Mouse (Mus musculus): Measurements from ENCODE around the gene Ppip5k1.

The Ppip5k1 gene

DNA sequence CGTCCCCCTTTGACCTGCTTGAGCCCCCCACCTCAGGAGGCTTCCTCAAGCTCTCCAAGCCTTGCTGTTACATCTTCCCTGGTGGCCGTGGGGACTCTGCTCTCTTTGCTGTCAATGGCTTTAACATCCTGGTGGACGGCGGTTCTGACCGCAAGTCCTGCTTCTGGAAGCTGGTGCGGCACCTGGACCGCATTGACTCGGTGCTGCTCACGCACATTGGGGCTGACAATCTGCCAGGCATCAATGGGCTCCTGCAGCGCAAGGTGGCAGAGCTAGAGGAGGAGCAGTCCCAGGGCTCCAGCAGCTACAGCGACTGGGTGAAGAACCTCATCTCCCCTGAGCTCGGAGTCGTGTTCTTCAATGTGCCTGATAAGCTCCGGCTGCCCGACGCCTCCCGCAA, 55.7 kb downstream of the Ppip5k1 start:
- DNase-seq (ENCODE audit: low read depth, low spot score) = no peak

GRCm38 (mm10) chr2:121298131-121298530, 57.1 kb downstream of the Ppip5k1 start:
- no peak for DNase-seq (ENCODE audit: low read depth, low spot score)

- no peak for DNase-seq (ENCODE audit: low read depth, low spot score)
These were observed 57.5 kb downstream of the Ppip5k1 start for GRCm38 (mm10) chr2:121297701-121298100.

GRCm38 (mm10) chr2:121296754-121297231, 58.4 kb downstream of the Ppip5k1 start:
- no peak for DNase-seq (ENCODE audit: low read depth, low spot score)

GRCm38 (mm10) chr2:121295608-121296571, 59.3 kb downstream of the Ppip5k1 start:
- DNase-seq (ENCODE audit: low read depth, low spot score) = peak; percentile 58

- DNase-seq (ENCODE audit: low read depth, low spot score) = no peak
These were observed 60.2 kb downstream of the Ppip5k1 start for GRCm38 (mm10) chr2:121294753-121295607.

GRCm38 (mm10) chr2:121294182-121294581, 61.0 kb downstream of the Ppip5k1 start:
- DNase-seq (ENCODE audit: low read depth, low spot score) = peak; percentile 23

- DNase-seq (ENCODE audit: low read depth, low spot score) = no peak
These were observed 62.7 kb downstream of the Ppip5k1 start for GRCm38 (mm10) chr2:121292316-121293013.

DNA sequence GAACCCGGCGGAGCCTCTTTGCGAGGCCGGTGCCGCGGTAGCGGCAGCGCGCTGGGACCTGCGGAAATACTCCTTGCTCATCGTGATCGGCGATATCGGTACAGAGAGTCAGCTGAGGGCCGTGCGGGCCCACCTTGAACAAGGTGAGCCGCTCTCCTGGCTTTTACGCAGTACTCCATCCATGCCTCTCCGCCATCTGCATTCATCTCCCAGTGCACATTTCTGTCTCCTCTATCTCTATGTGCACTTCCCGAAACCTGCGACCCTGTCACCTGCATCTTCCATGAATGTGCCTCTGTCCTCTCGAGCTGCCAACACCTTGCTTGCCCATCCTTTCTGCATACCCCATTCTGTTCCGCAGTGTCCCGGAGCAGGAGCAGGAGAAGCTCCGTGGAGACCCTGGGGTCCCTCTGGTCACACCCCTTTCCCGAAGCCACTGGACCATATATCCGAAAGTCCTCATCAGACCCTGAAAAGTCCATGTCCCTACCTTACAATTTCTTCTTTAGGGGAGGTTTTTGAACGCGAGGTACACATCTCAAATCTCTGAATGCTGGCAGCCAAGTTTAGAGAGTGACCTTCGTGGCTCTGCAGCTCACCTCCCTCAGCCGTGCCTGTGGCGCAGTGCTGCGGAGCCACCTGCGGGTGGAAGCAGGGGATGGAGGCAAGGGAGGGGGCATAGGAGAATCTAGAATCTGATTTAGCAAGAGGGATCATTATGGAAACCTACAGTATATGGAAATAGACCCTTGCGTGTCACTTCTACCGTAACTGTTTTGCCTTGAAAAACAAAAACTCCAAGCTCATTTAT, 65.3 kb downstream of the Ppip5k1 start:
- peak; percentile 46 for DNase-seq (ENCODE audit: low read depth, low spot score)

- peak; percentile 96 for DNase-seq (ENCODE audit: low read depth, low spot score)
These were observed 66.1 kb downstream of the Ppip5k1 start, which contains the start of gene Map1a for GRCm38 (mm10) chr2:121288901-121289729. Gene Map1a (plus strand): TSS chr2:121289600.

DNA sequence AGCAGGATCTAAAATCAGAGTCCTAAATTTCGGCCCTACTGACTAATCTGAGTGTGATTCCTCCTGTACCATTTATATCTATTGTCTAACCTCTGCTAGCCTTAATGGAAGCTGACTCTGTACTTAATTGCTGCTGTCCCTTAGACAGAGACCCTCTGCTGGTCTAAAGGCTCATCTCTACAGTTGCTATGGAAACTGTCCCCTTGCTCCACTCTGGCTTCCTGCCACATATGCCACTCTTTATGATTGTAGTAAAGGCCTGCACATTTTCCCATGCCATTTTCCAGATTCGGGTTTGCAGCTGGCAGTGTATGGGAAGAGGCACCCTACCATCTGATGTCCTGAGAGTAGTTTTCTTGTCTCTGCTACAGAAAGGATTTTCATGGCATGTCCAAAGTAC, 67.3 kb downstream of the Ppip5k1 start:
- DNase-seq (ENCODE audit: low read depth, low spot score) = no peak

DNA sequence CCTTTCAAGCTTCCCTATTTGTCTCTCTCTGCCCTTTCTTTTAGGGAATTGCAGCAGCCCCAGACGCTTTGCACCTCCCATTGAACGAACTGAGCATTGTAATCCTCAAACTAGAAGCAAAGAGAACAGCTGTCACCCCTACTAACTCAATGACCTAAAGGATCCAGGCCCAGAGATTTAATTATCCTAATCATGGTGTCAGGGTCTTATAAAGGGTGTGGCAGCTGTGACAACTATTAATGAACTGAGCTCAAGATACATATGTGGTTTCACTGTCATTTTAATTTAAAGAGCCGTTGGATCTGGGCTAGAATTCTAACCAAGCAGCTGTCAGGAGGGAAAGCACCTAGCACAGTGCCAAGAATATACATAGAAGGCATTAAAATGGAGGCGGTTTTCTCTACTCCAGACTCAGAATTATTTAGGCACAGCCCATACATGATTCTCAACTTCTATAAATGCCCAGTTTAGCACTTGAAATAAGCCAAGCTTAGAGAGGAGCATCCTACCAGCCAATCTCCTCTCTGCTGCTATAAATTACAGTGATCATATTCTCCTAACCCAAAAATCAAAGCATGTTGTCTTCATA, 83.2 kb downstream of the Ppip5k1 start:
- DNase-seq (ENCODE audit: low read depth, low spot score) = no peak

DNA sequence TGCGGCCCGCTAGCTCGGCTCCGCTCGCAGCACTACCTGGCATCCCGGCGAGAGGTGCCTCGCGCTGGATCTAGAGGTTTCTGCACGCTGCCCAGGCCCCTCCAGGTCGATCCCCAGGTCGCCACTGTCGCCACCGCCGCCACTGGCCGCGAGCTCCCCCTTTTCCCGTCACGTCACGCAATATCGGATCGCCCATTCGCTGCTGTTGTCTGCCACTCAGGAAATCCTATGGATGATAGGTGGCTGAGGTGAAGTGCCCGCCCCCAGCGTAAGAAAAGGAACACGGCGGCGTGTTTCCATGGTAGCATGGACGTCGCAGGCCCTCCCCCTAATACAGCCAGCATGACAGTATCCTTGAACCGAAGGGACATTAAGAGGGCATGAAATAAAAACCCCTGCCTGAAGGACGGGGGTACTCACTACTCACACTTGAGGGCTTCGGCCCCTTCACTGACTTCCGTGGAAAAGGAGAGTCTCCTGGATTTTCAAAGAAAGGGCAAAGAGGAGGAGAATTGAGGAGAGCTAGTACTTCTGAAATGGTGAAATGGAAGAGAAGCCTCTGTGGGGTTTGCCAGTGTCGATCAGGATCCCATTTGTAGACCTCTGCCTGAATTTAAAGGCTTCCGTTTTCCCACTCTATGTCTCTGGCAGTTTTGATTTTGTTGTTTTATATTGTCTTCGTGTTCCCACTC, 83.8 kb downstream of the Ppip5k1 start, which contains the start of gene Trp53bp1:
Gene Trp53bp1 (minus strand): TSS at position 172 of the 692 bp plus-strand sequence.
- peak; percentile 96 for DNase-seq (ENCODE audit: low read depth, low spot score)

GRCm38 (mm10) chr2:121270521-121271235, 84.5 kb downstream of the Ppip5k1 start:
- DNase-seq (ENCODE audit: low read depth, low spot score) = no peak

DNA sequence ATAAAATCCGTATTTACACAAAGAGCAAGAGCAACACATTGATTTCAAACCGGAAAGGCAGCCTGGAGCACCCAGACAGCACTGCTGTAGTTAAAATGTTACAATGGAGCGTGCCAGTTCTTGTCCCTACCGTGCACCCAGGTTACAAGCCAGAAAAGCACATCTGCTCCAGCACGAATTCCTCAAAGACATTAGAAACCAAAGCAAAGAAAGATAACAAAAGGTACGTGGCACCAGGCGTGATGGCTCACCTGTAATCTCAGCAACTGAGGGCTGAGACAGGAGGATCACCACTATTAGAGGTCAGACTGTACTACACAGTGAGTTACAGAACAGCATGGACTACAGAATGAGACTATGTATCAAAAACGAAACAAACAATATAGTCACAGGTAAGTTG, 86.8 kb downstream of the Ppip5k1 start:
- no peak for DNase-seq (ENCODE audit: low read depth, low spot score)

Measured in CD4-positive, CD25-positive, alpha-beta regulatory T cell, adult 2 months (primary cell).